Mouse (Mus musculus): ENCODE measurements around the gene Paqr7.

Paqr7 gene

GRCm38 (mm10) chr4:134496595-134497210, at the start of gene Paqr7:
Gene Paqr7, plus strand, starts transcription at chr4:134496697.
- peak; percentile 80 to 87 for DNase-seq (ENCODE audit: low spot score in 2 of 2)

- DNase-seq (ENCODE audit: low spot score in 2 of 2), result no peak
Measured at GRCm38 (mm10) chr4:134447966-134448365, 48.5 kb upstream of the Paqr7 start.

- DNase-seq (ENCODE audit: low spot score in 2 of 2), result peak in 1 of 2 experiments; percentile 56
Measured at GRCm38 (mm10) chr4:134449595-134450391, 46.7 kb upstream of the Paqr7 start.

- peak in 1 of 2 experiments; percentile 77 for DNase-seq (ENCODE audit: low spot score in 2 of 2)
Measured at GRCm38 (mm10) chr4:134450392-134451195, 45.9 kb upstream of the Paqr7 start.

GRCm38 (mm10) chr4:134451484-134451883, 45.0 kb upstream of the Paqr7 start:
- DNase-seq (ENCODE audit: low spot score in 2 of 2), result no peak

GRCm38 (mm10) chr4:134453619-134454400, 42.7 kb upstream of the Paqr7 start:
- no peak for DNase-seq (ENCODE audit: low spot score in 2 of 2)

GRCm38 (mm10) chr4:134455310-134455709, 41.2 kb upstream of the Paqr7 start:
- no peak for DNase-seq (ENCODE audit: low spot score in 2 of 2)

- DNase-seq (ENCODE audit: low spot score in 2 of 2), result no peak
Measured at GRCm38 (mm10) chr4:134457130-134457825, 39.2 kb upstream of the Paqr7 start.

- no peak for DNase-seq (ENCODE audit: low spot score in 2 of 2)
Measured at GRCm38 (mm10) chr4:134458856-134459255, 37.6 kb upstream of the Paqr7 start.

- no peak for DNase-seq (ENCODE audit: low spot score in 2 of 2)
Measured at GRCm38 (mm10) chr4:134460277-134460676, 36.2 kb upstream of the Paqr7 start.

- no peak for DNase-seq (ENCODE audit: low spot score in 2 of 2)
Measured at GRCm38 (mm10) chr4:134461252-134461651, 35.2 kb upstream of the Paqr7 start.

- no peak for DNase-seq (ENCODE audit: low spot score in 2 of 2)
Measured at GRCm38 (mm10) chr4:134465789-134466188, 30.7 kb upstream of the Paqr7 start.

GRCm38 (mm10) chr4:134466381-134467262, 29.9 kb upstream of the Paqr7 start:
- DNase-seq (ENCODE audit: low spot score in 2 of 2), result no peak

GRCm38 (mm10) chr4:134467435-134468214, 28.9 kb upstream of the Paqr7 start:
- DNase-seq (ENCODE audit: low spot score in 2 of 2), result no peak

- DNase-seq (ENCODE audit: low spot score in 2 of 2), result peak; percentile 92 to 95
Measured at GRCm38 (mm10) chr4:134468215-134468575, 28.3 kb upstream of the Paqr7 start, which contains the start of gene Stmn1. Gene Stmn1, plus strand, starts transcription at chr4:134468320.

GRCm38 (mm10) chr4:134468578-134469266, 27.8 kb upstream of the Paqr7 start:
- DNase-seq (ENCODE audit: low spot score in 2 of 2), result peak; percentile 89 to 92

GRCm38 (mm10) chr4:134469341-134469796, 27.1 kb upstream of the Paqr7 start:
- no peak for DNase-seq (ENCODE audit: low spot score in 2 of 2)

- no peak for DNase-seq (ENCODE audit: low spot score in 2 of 2)
Measured at GRCm38 (mm10) chr4:134469985-134470384, 26.5 kb upstream of the Paqr7 start.

Data from frontal cortex, postnatal 36 days (tissue).